Mouse (Mus musculus) cerebellum, adult 18-20 months (tissue): ENCODE data around the gene Gpn3.

Source experiments
- DNase-seq, 2 experiments: peaks; one replicate each; pipeline ENCODE4 v3.0.0; 2021

The Gpn3 gene

DNA sequence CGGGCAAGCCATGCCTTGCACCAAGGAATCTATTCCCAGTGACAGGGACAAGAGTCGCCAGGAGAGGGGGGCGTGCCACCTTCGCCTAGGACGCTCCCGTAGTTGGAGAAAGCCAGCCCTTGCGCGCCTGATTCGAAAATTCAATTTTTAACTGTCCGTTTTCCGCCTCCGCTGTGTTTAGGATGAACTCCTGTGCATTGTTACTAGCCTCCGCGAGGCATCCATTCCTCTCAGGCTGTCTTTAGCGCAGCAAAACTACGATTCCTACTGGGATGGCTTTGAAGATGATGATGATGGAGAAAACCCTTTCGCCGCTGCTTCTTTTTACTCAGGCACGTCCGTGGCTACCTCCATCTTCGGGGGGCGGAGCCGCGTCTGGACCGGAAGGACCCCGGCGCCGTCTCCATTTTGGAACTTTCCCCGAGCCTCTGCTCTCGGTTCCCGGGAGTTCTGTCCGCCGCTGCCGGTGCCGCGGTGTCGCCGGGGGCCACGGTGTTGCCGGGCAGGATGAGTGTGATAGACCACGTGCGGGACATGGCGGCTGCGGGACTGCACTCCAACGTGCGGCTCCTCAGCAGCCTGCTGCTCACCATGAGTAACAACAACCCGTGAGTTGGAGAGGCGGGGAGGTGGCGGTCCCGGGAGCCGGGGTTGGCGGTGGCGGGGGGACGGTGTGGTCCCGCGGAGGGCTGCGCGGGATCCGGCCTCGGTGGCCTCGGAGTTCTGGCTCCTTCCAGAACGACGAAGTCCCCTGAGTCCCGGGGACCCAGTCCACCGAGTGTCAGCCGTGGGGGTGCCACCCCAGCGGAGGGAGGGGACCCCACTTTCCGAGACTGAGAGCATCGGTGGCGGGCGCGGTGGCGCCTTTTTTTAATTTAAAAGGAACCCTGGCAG lies 50.6 kb downstream of the Gpn3 start:
- peak; percentile 83 to 89 for DNase-seq

DNA sequence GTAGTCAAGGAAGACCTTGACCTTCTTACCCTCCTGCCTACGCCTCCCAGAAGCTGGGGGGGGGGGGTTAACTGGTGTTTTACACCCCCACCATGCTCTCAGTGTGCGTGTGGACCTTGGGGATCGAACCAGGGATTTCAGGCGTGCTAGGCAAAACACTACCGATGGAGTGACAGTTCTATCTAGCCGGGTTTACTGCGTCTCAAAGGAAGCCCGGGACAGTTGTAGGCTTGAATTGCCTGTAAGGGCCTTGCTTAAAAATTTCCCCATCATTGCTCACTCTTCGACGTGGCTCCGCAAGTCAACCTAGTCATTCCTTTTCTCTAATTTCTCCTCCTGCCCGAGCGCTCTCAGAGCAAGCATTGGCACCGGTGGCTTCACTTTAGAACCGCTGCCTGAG lies 51.4 kb downstream of the Gpn3 start:
- DNase-seq: no peak

DNA sequence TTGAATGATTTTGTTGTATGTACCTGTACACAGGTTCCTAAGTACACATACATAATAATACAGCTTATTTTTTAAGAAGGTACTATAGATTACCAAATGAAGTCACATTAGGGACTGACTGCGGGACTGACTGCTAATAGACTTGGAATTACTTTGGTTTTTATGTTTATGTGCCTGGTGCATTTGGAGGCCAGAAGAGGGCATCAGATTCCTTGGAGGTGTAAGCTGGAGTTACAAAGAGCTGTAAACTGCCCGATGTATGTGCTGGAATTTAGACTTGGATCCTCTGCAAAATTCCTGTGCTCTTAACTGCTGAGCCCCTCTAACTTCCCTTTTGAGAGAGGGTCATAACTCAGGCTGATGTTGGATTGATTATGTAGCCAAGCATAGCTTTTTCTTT lies 53.9 kb downstream of the Gpn3 start:
- DNase-seq: no peak

DNA sequence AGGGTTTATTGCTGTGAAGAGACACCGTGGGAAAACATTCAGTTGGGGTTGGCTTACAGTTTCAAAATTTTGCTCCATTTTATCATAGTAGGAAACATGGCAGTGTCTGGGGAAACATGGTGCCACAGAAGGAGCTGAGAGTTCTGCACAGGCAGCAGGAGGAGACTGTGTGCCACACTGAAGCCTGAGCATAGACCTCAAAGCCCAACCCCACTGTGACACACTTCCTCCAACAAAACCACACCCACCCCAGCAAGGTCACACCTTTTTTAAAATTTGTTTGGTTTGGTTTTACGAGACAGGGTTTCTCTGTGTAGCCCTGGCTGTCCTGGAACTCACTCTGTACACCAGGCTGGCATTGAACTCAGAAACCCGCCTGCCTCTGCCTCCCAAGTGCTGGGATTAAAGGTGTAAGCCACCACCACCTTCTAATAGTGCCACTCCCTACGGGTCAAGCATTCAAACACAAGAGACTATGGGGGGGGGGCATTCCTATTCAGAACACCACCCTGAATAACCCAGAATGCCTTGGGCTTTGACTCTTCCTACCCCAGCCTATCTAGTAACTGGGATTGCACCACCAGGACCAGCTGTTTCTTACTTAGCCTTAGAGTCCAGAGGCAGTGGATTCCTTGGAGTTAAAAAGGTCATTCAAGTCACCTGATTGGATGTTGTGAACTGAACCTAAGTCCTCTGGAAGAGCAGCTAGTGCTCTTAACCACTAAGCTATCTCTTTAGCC lies 58.5 kb downstream of the Gpn3 start:
- no peak for DNase-seq

DNA sequence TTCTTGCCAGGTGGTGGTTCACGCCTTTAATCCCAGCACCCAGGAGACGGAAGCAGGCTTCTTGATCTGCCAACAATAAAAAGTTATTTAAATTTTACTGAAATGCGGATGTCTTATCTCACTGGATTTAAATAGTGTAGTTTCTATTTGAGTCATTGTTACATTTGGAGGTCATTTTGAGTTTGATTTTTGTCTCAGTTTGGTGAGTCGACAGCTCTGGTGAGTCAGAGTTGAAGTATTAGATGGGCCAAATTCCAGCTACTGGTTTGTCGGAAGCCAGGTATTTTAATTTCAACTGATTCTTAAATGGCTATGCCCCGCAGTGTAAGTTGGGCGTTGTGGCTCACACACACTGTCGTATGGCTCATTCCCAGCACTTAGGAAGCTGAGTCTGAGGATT lies 59.5 kb downstream of the Gpn3 start:
- no peak for DNase-seq
